Mouse (Mus musculus): ENCODE data around the gene Abcb8. TPM values are rescaled to one million over a fixed set of nuclear protein-coding genes. Genes with fewer than 3 reads are reported as not detected.

Abcb8 gene
- polyA plus RNA-seq, 1 experiment from 2014 or later: 45.3 TPM

GRCm38 (mm10) chr5:24385374-24385773 is 8.1 kb upstream of the Abcb8 start:
- Histone ChIP-seq H3K27ac (replicated peaks; ENCODE audit: low read depth, low read length) (no peak overlapping the region), H3K9me3 (ENCODE audit: control insufficient read depth, low read length) (no peaks in the 10 kb centered on the region), H3K9ac (replicated peaks; ENCODE audit: low read length) (no peak overlapping the region), H3K4me3 (replicated peaks; ENCODE audit: low read depth, low read length) (no peak overlapping the region), H3K4me1 (ENCODE audit: control insufficient read depth, insufficient read depth, low read length) (peaks cover 26% of the 10 kb centered on the region), H3K4me2 (ENCODE audit: low read length) (no peak overlapping the region), H3K27me3 (ENCODE audit: control insufficient read depth, insufficient read depth, low read length) (peaks cover 16% of the 10 kb centered on the region; the same call in 1 of the 2 replicates), H3K36me3 (ENCODE audit: control insufficient read depth, insufficient read depth, low read length) (no peaks in the 10 kb centered on the region)
- WGBS: 93% methylated on average over 5 of the region's 5 CpGs
- ATAC-seq (ENCODE audit: low FRiP score, low TSS enrichment): no peak
- no peak for DNase-seq

- 78% methylated on average over 10 of the region's 10 CpGs for WGBS
- DNase-seq: no peak
- peaks cover 16% of the 10 kb centered on the region; the same call in 1 of the 2 replicates for H3K27me3 ChIP-seq (ENCODE audit: control insufficient read depth, insufficient read depth, low read length)
- no peak for ATAC-seq (ENCODE audit: low FRiP score, low TSS enrichment)
- H3K4me3 ChIP-seq (replicated peaks; ENCODE audit: low read depth, low read length): no peak overlapping the region
- H3K9me3 ChIP-seq (ENCODE audit: control insufficient read depth, low read length): no peaks in the 10 kb centered on the region
- peaks cover 26% of the 10 kb centered on the region for H3K4me1 ChIP-seq (ENCODE audit: control insufficient read depth, insufficient read depth, low read length)
- no peak overlapping the region for H3K9ac ChIP-seq (replicated peaks; ENCODE audit: low read length)
- H3K36me3 ChIP-seq (ENCODE audit: control insufficient read depth, insufficient read depth, low read length): no peaks in the 10 kb centered on the region
- no peak overlapping the region for H3K27ac ChIP-seq (replicated peaks; ENCODE audit: low read depth, low read length)
- no peak overlapping the region for H3K4me2 ChIP-seq (ENCODE audit: low read length)
Observed at GRCm38 (mm10) chr5:24385887-24386550, 7.4 kb upstream of the Abcb8 start.

GRCm38 (mm10) chr5:24387264-24388241 is 5.9 kb upstream of the Abcb8 start:
- H3K9me3 ChIP-seq (ENCODE audit: control insufficient read depth, low read length): no peaks in the 10 kb centered on the region
- peak overlapping the region; percentile 56 for H3K9ac ChIP-seq (replicated peaks; ENCODE audit: low read length)
- peaks cover 16% of the 10 kb centered on the region; the same call in 1 of the 2 replicates for H3K27me3 ChIP-seq (ENCODE audit: control insufficient read depth, insufficient read depth, low read length)
- no peak overlapping the region for H3K27ac ChIP-seq (replicated peaks; ENCODE audit: low read depth, low read length)
- peak overlapping the region; percentile 43 for H3K4me3 ChIP-seq (replicated peaks; ENCODE audit: low read depth, low read length)
- under 1% methylated on average over 73 of the region's 73 CpGs for WGBS
- ATAC-seq (ENCODE audit: low FRiP score, low TSS enrichment) (no peak), DNase-seq (peak; percentile 80)
- peak overlapping the region; percentile 92 for H3K4me2 ChIP-seq (ENCODE audit: low read length)
- H3K4me1 ChIP-seq (ENCODE audit: control insufficient read depth, insufficient read depth, low read length): peaks cover 26% of the 10 kb centered on the region
- H3K36me3 ChIP-seq (ENCODE audit: control insufficient read depth, insufficient read depth, low read length): no peaks in the 10 kb centered on the region

GRCm38 (mm10) chr5:24388246-24388915 is 5.1 kb upstream of the Abcb8 start:
- peaks cover 19% of the 10 kb centered on the region for H3K4me1 ChIP-seq (ENCODE audit: control insufficient read depth, insufficient read depth, low read length)
- peak overlapping the region; percentile 92 for H3K4me2 ChIP-seq (ENCODE audit: low read length)
- peak overlapping the region; percentile 56 for H3K9ac ChIP-seq (replicated peaks; ENCODE audit: low read length)
- peaks cover 16% of the 10 kb centered on the region; the same call in 1 of the 2 replicates for H3K27me3 ChIP-seq (ENCODE audit: control insufficient read depth, insufficient read depth, low read length)
- no peak for DNase-seq
- H3K4me3 ChIP-seq (replicated peaks; ENCODE audit: low read depth, low read length): peak overlapping the region; percentile 43
- 21% methylated on average over 26 of the region's 26 CpGs for WGBS
- H3K9me3 ChIP-seq (ENCODE audit: control insufficient read depth, low read length): no peaks in the 10 kb centered on the region
- no peak for ATAC-seq (ENCODE audit: low FRiP score, low TSS enrichment)
- no peaks in the 10 kb centered on the region for H3K36me3 ChIP-seq (ENCODE audit: control insufficient read depth, insufficient read depth, low read length)
- no peak overlapping the region for H3K27ac ChIP-seq (replicated peaks; ENCODE audit: low read depth, low read length)

GRCm38 (mm10) chr5:24389011-24389657 is 4.3 kb upstream of the Abcb8 start:
- Histone ChIP-seq H3K9ac (replicated peaks; ENCODE audit: low read length) (no peak overlapping the region), H3K27ac (replicated peaks; ENCODE audit: low read depth, low read length) (no peak overlapping the region), H3K4me2 (ENCODE audit: low read length) (no peak overlapping the region), H3K4me1 (ENCODE audit: control insufficient read depth, insufficient read depth, low read length) (peaks cover 20% of the 10 kb centered on the region), H3K9me3 (ENCODE audit: control insufficient read depth, low read length) (no peaks in the 10 kb centered on the region), H3K36me3 (ENCODE audit: control insufficient read depth, insufficient read depth, low read length) (no peaks in the 10 kb centered on the region), H3K4me3 (replicated peaks; ENCODE audit: low read depth, low read length) (no peak overlapping the region), H3K27me3 (ENCODE audit: control insufficient read depth, insufficient read depth, low read length) (peaks cover 16% of the 10 kb centered on the region; the same call in 1 of the 2 replicates)
- DNase-seq: no peak
- ATAC-seq (ENCODE audit: low FRiP score, low TSS enrichment): no peak
- WGBS: 54% methylated on average over 6 of the region's 7 CpGs

- H3K27me3 ChIP-seq (ENCODE audit: control insufficient read depth, insufficient read depth, low read length): peaks cover 16% of the 10 kb centered on the region; the same call in 1 of the 2 replicates
- DNase-seq: no peak
- no peak for ATAC-seq (ENCODE audit: low FRiP score, low TSS enrichment)
- no peak overlapping the region for H3K27ac ChIP-seq (replicated peaks; ENCODE audit: low read depth, low read length)
- H3K4me1 ChIP-seq (ENCODE audit: control insufficient read depth, insufficient read depth, low read length): peaks cover 19% of the 10 kb centered on the region
- no peaks in the 10 kb centered on the region for H3K36me3 ChIP-seq (ENCODE audit: control insufficient read depth, insufficient read depth, low read length)
- no peaks in the 10 kb centered on the region for H3K9me3 ChIP-seq (ENCODE audit: control insufficient read depth, low read length)
- WGBS: 78% methylated on average over 4 of the region's 4 CpGs
- H3K4me2 ChIP-seq (ENCODE audit: low read length): no peak overlapping the region
- H3K4me3 ChIP-seq (replicated peaks; ENCODE audit: low read depth, low read length): no peak overlapping the region
- no peak overlapping the region for H3K9ac ChIP-seq (replicated peaks; ENCODE audit: low read length)
Observed at GRCm38 (mm10) chr5:24389658-24390020, 3.8 kb upstream of the Abcb8 start.

- Histone ChIP-seq H3K27me3 (ENCODE audit: control insufficient read depth, insufficient read depth, low read length) (peaks cover 9% of the 10 kb centered on the region; the same call in 1 of the 2 replicates), H3K4me1 (ENCODE audit: control insufficient read depth, insufficient read depth, low read length) (peaks cover 22% of the 10 kb centered on the region), H3K4me3 (replicated peaks; ENCODE audit: low read depth, low read length) (no peak within 1 kb of the TSS), H3K27ac (replicated peaks; ENCODE audit: low read depth, low read length) (no peak within 1 kb of the TSS), H3K9me3 (ENCODE audit: control insufficient read depth, low read length) (no peaks in the 10 kb centered on the region), H3K9ac (replicated peaks; ENCODE audit: low read length) (no peak within 1 kb of the TSS), H3K4me2 (ENCODE audit: low read length) (no peak within 1 kb of the TSS), H3K36me3 (ENCODE audit: control insufficient read depth, insufficient read depth, low read length) (no peaks in the 10 kb centered on the region)
- no peak for DNase-seq
- no peak for ATAC-seq (ENCODE audit: low FRiP score, low TSS enrichment)
- WGBS: 75% methylated on average over 7 of the region's 7 CpGs
Observed at GRCm38 (mm10) chr5:24391864-24392263, 1.6 kb upstream of the Abcb8 start, which contains the start of gene Atg9b. Gene Atg9b (minus strand): TSS chr5:24392143.

GRCm38 (mm10) chr5:24392724-24393123 is 739 bp upstream of the Abcb8 start:
- Histone ChIP-seq H3K27ac (replicated peaks; ENCODE audit: low read depth, low read length) (no peak overlapping the region), H3K4me3 (replicated peaks; ENCODE audit: low read depth, low read length) (no peak overlapping the region), H3K36me3 (ENCODE audit: control insufficient read depth, insufficient read depth, low read length) (no peaks in the 10 kb centered on the region), H3K9me3 (ENCODE audit: control insufficient read depth, low read length) (no peaks in the 10 kb centered on the region), H3K27me3 (ENCODE audit: control insufficient read depth, insufficient read depth, low read length) (peaks cover 9% of the 10 kb centered on the region; the same call in 1 of the 2 replicates), H3K9ac (replicated peaks; ENCODE audit: low read length) (no peak overlapping the region), H3K4me1 (ENCODE audit: control insufficient read depth, insufficient read depth, low read length) (peaks cover 14% of the 10 kb centered on the region; the same call in 1 of the 2 replicates), H3K4me2 (ENCODE audit: low read length) (no peak overlapping the region)
- DNase-seq: no peak
- WGBS: 78% methylated on average over 7 of the region's 7 CpGs
- no peak for ATAC-seq (ENCODE audit: low FRiP score, low TSS enrichment)
